Mouse (Mus musculus): ENCODE results near the gene Dusp2. TPM values are rescaled to one million over a fixed set of nuclear protein-coding genes. Genes with fewer than 3 reads are reported as not detected.

Dusp2 gene
- total and polyA plus RNA-seq, 2 experiments from 2014 or later = 13.9 to 20.2 TPM

GRCm38 (mm10) chr2:127335078-127335541 lies 849 bp upstream of the Dusp2 start:
- H3K4me1 ChIP-seq (ENCODE audit: insufficient read depth) = no peaks in the 10 kb centered on the region
- H3K9ac ChIP-seq = no peak overlapping the region
- no peak for TF ChIP-seq CTCF (IDR thresholded peaks at IDR 0.05; ENCODE audit: low read depth)
- no peaks in the 10 kb centered on the region for H3K36me3 ChIP-seq (ENCODE audit: insufficient read depth)
- ATAC-seq (no peak), DNase-seq (no peak)
- H3K9me3 ChIP-seq (ENCODE audit: low read length) = no peaks in the 10 kb centered on the region
- H3K27me3 ChIP-seq (ENCODE audit: insufficient read depth, low read length) = peaks cover 15% of the 10 kb centered on the region
- H3K4me3 ChIP-seq (ENCODE audit: low read depth, low read length) = no peak overlapping the region
- H3K4me2 ChIP-seq (ENCODE audit: low read depth) = no peak overlapping the region
- no peak overlapping the region for H3K27ac ChIP-seq (ENCODE audit: low read depth, low read length)
- 48% methylated on average over 11 of the region's 11 CpGs for WGBS

- no peaks in the 10 kb centered on the region for H3K4me1 ChIP-seq (ENCODE audit: insufficient read depth)
- no peaks in the 10 kb centered on the region for H3K9me3 ChIP-seq (ENCODE audit: low read length)
- TF ChIP-seq CTCF (IDR thresholded peaks at IDR 0.05; ENCODE audit: low read depth) = no peak
- WGBS = 7% methylated on average over 33 of the region's 33 CpGs
- peak overlapping the region; percentile 61 for H3K4me3 ChIP-seq (ENCODE audit: low read depth, low read length)
- peaks cover 15% of the 10 kb centered on the region for H3K27me3 ChIP-seq (ENCODE audit: insufficient read depth, low read length)
- H3K9ac ChIP-seq = peak overlapping the region; percentile 69
- DNase-seq (no peak), ATAC-seq (no peak)
- peak overlapping the region; percentile 89 for H3K4me2 ChIP-seq (ENCODE audit: low read depth)
- H3K27ac ChIP-seq (ENCODE audit: low read depth, low read length) = no peak overlapping the region
- no peaks in the 10 kb centered on the region for H3K36me3 ChIP-seq (ENCODE audit: insufficient read depth)
Observed at GRCm38 (mm10) chr2:127336497-127336832, 506 bp downstream of the Dusp2 start.

GRCm38 (mm10) chr2:127336885-127337284 lies 926 bp downstream of the Dusp2 start:
- Histone ChIP-seq H3K4me3 (ENCODE audit: low read depth, low read length) (peak overlapping the region; percentile 61), H3K9ac (peak overlapping the region; percentile 69), H3K27me3 (ENCODE audit: insufficient read depth, low read length) (peaks cover 15% of the 10 kb centered on the region), H3K4me1 (ENCODE audit: insufficient read depth) (no peaks in the 10 kb centered on the region), H3K4me2 (ENCODE audit: low read depth) (peak overlapping the region; percentile 89), H3K36me3 (ENCODE audit: insufficient read depth) (no peaks in the 10 kb centered on the region), H3K27ac (ENCODE audit: low read depth, low read length) (no peak overlapping the region), H3K9me3 (ENCODE audit: low read length) (no peaks in the 10 kb centered on the region)
- DNase-seq (peak; percentile 2), ATAC-seq (no peak)
- WGBS = 46% methylated on average over 5 of the region's 5 CpGs
- TF ChIP-seq CTCF (IDR thresholded peaks at IDR 0.05; ENCODE audit: low read depth) = no peak

GRCm38 (mm10) chr2:127337531-127337930 lies 1.6 kb downstream of the Dusp2 start:
- Histone ChIP-seq H3K9me3 (ENCODE audit: low read length) (no peaks in the 10 kb centered on the region), H3K36me3 (ENCODE audit: insufficient read depth) (no peaks in the 10 kb centered on the region), H3K4me3 (ENCODE audit: low read depth, low read length) (no peak overlapping the region), H3K27me3 (ENCODE audit: insufficient read depth, low read length) (peaks cover 15% of the 10 kb centered on the region), H3K4me1 (ENCODE audit: insufficient read depth) (no peaks in the 10 kb centered on the region), H3K9ac (no peak overlapping the region), H3K27ac (ENCODE audit: low read depth, low read length) (no peak overlapping the region), H3K4me2 (ENCODE audit: low read depth) (peak overlapping the region; percentile 89; the same call in 1 of the 2 replicates)
- no peak for TF ChIP-seq CTCF (IDR thresholded peaks at IDR 0.05; ENCODE audit: low read depth)
- no peak for DNase-seq
- no peak for ATAC-seq
- WGBS = 66% methylated on average over 11 of the region's 11 CpGs

GRCm38 (mm10) chr2:127338012-127338411 lies 2.1 kb downstream of the Dusp2 start:
- no peak overlapping the region for H3K4me2 ChIP-seq (ENCODE audit: low read depth)
- H3K9me3 ChIP-seq (ENCODE audit: low read length) = no peaks in the 10 kb centered on the region
- H3K36me3 ChIP-seq (ENCODE audit: insufficient read depth) = no peaks in the 10 kb centered on the region
- H3K4me1 ChIP-seq (ENCODE audit: insufficient read depth) = no peaks in the 10 kb centered on the region
- ATAC-seq (no peak), DNase-seq (no peak)
- no peak overlapping the region for H3K27ac ChIP-seq (ENCODE audit: low read depth, low read length)
- 75% methylated on average over 7 of the region's 7 CpGs for WGBS
- no peak overlapping the region for H3K4me3 ChIP-seq (ENCODE audit: low read depth, low read length)
- H3K9ac ChIP-seq = no peak overlapping the region
- no peak for TF ChIP-seq CTCF (IDR thresholded peaks at IDR 0.05; ENCODE audit: low read depth)
- H3K27me3 ChIP-seq (ENCODE audit: insufficient read depth, low read length) = peaks cover 15% of the 10 kb centered on the region

GRCm38 (mm10) chr2:127338416-127338815 lies 2.5 kb downstream of the Dusp2 start, which contains the start of gene Astl:
TSS of gene Astl (plus strand) at chr2:127338639.
- Histone ChIP-seq H3K9ac (no peak within 1 kb of the TSS), H3K27me3 (ENCODE audit: insufficient read depth, low read length) (peaks cover 15% of the 10 kb centered on the region), H3K36me3 (ENCODE audit: insufficient read depth) (no peaks in the 10 kb centered on the region), H3K27ac (ENCODE audit: low read depth, low read length) (no peak within 1 kb of the TSS), H3K4me1 (ENCODE audit: insufficient read depth) (no peaks in the 10 kb centered on the region), H3K4me3 (ENCODE audit: low read depth, low read length) (no peak within 1 kb of the TSS), H3K9me3 (ENCODE audit: low read length) (no peaks in the 10 kb centered on the region), H3K4me2 (ENCODE audit: low read depth) (peak within 1 kb of the TSS; percentile 89; the same call in 1 of the 2 replicates)
- WGBS = 92% methylated on average over 4 of the region's 4 CpGs
- ATAC-seq (no peak), DNase-seq (no peak)
- TF ChIP-seq CTCF (IDR thresholded peaks at IDR 0.05; ENCODE audit: low read depth) = no peak

GRCm38 (mm10) chr2:127338833-127339232 lies 2.9 kb downstream of the Dusp2 start:
- no peak for DNase-seq
- Histone ChIP-seq H3K36me3 (ENCODE audit: insufficient read depth) (no peaks in the 10 kb centered on the region), H3K27ac (ENCODE audit: low read depth, low read length) (no peak overlapping the region), H3K4me3 (ENCODE audit: low read depth, low read length) (no peak overlapping the region), H3K27me3 (ENCODE audit: insufficient read depth, low read length) (peaks cover 15% of the 10 kb centered on the region), H3K4me2 (ENCODE audit: low read depth) (no peak overlapping the region), H3K4me1 (ENCODE audit: insufficient read depth) (no peaks in the 10 kb centered on the region), H3K9me3 (ENCODE audit: low read length) (no peaks in the 10 kb centered on the region), H3K9ac (no peak overlapping the region)
- no peak for ATAC-seq
- 68% methylated on average over 4 of the region's 4 CpGs for WGBS
- TF ChIP-seq CTCF (IDR thresholded peaks at IDR 0.05; ENCODE audit: low read depth) = no peak

Measured in forebrain, postnatal 0 days (tissue).